Mouse (Mus musculus): ENCODE measurements around the gene Tldc1.

The Tldc1 gene

GRCm38 (mm10) chr8:119717765-119718164 lies 60.5 kb downstream of the Tldc1 start:
- DNase-seq = peak; percentile 30

GRCm38 (mm10) chr8:119716730-119717299 lies 61.4 kb downstream of the Tldc1 start:
- DNase-seq = no peak

- no peak for DNase-seq
Measured at GRCm38 (mm10) chr8:119715221-119715620, 63.0 kb downstream of the Tldc1 start.

- DNase-seq = no peak
Measured at GRCm38 (mm10) chr8:119713421-119713820, 64.8 kb downstream of the Tldc1 start.

- DNase-seq = no peak
Measured at GRCm38 (mm10) chr8:119712226-119712625, 66.0 kb downstream of the Tldc1 start.

Data from right cerebral cortex, postnatal 14 days (tissue).